Mouse (Mus musculus) adrenal gland, adult 18-20 months (tissue): ENCODE data around the gene Hoxc11. TPM values are rescaled to one million over a fixed set of nuclear protein-coding genes. Genes with fewer than 3 reads are reported as not detected.

Source experiments
- DNase-seq, 2 experiments: peaks; one replicate each; pipeline ENCODE4 v3.0.0; 2021 to 2022; ENCODE audit warnings: low spot score in 2 of 2
- total RNA-seq, 2 experiments: library from RNA; stranded (reverse); gene quantifications; 1 replicate in 1 of 2; 2 replicates in 1 of 2; pipeline ENCODE4 v1.2.3; 2021

Hoxc11 gene
- total RNA-seq, 2 experiments from 2014 or later: not detected

DNA sequence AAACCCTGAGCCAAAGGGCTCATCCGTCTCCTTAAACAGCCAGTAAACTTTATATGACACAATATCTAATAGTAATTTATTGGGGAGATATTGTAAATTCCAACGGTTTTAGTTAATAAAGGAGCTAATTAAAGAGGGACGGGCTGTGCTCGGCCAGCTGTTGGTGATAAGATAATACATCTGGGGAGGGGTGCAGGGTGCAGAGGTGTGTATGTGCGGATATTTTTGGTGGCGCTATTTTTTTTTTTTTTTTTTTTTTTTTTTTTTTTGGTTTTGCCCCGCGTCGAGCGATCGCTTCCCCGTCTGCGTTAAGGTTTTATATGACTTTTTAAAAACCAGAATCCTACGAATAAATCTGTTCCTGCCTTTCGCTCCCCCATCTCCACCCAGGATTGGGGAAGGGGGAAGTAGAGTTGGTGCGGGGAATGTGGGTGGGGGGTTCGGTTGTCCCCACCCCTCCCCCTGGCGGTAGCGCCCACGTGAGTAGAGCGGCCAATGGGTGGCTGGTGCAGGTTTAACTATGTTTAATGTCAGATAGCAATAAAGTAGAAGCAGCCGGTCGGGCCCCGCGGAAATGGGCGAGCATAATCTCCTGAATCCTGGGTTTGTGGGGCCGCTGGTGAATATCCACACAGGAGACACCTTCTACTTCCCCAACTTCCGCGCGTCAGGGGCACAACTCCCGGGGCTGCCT lies 17.8 kb upstream of the Hoxc11 start, which contains the start of gene Hoxc12:
TSS of gene Hoxc12 (plus strand) at position 479 of the 694 bp plus-strand sequence.
- no peak for DNase-seq

DNA sequence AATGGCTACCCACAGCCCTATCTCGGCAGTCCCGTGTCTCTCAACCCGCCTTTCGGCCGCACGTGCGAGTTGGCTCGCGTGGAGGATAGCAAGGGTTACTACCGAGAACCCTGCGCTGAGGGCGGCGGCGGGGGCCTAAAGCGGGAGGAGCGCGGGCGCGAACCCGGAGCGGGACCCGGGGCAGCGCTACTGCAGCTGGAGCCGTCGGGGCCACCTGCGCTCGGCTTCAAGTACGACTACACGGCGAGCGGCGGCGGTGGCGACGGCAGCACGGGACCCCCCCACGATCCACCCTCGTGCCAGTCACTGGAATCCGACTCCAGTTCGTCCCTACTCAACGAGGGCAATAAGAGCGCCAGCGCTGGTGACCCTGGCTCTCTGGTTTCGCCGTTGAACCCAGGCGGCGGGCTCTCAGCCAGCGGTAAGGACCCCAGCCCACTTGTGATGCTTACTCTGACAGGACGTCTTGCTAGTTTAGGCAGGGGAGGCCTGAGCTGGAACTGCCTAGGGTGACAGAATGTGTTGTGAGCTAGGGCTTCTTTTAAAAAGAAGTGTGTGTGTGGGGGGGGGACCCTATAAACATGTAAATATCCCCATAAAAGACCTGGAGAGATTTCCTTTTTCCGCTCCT lies 17.1 kb upstream of the Hoxc11 start:
- no peak for DNase-seq

DNA sequence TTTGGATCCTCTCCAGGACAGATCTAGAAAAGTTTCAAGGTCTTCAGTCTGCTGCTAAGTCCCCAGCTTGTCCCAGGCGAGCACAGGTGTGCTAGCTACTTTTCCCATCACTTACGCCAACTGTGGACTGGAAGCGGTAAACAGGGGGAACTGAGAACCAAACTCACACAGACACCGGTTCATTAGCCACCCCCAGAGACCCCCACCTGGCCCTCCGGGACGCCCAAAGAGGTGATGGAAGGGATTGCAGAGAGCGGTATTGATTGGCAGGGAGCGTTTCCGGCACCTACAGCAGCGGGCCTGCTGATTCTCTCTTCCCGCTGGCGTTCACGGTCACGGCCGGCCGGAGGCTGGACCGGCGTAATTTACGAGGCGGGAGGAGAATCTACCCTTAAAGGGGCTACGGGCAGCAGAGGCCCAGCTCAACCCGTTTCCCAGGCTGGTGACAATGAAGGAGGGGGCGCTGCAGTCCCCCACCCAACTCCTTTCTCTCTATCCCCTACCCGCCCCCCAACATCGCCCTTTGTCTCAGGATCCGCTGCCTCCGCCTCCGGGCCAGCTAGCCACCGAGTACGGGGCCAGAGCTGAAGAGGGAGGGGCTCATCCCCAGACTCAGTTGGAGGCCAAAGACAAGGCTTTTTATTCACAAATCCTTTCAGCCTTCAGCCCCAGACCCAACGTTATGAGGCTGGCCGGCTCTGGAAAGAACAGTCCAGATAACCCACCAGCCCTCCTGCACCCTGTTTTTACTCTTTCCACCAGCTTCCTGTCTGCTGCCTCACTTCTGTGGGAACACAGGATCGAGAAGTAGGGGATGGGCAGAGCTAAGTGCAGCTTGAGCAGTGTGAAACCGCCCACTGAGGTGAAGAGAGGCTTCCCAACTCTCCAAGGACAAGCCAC lies 14.7 kb upstream of the Hoxc11 start:
- no peak for DNase-seq

DNA sequence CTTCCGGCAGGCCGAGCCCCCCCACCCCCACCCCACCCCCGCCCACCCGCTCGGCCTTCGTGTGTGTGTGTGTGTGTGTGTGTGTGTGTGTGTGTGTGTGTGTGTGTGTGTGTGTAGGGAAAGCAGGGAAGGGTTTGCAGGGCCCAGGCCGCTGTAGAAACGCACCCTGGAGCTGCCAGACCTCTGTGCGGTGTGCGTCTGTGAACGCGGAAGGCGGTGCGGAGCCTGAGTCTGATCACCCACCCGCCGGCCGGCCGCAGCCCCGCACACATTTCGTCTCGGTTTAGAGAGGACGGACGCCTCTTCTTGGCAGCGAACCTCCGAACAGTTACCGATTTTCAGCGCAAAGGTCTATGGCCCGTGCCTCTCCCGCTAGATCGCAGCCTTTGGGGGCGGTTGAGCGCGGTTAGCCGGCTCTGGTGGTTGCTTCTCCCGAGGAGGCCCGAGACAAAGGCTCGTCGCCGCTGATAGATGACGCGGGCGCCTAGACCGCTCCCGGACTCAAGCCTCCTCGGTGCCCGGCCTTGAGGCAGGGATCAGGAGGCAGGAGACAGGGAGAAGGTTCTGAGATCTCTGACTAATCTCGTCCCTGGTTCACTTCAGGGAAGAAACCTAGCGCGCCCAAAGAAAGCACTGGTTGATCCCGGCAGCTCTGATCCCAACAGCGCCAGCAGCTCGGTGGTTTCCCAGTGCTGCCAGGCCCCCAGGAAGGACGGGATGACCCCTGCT lies 11.3 kb upstream of the Hoxc11 start:
- DNase-seq: no peak

DNA sequence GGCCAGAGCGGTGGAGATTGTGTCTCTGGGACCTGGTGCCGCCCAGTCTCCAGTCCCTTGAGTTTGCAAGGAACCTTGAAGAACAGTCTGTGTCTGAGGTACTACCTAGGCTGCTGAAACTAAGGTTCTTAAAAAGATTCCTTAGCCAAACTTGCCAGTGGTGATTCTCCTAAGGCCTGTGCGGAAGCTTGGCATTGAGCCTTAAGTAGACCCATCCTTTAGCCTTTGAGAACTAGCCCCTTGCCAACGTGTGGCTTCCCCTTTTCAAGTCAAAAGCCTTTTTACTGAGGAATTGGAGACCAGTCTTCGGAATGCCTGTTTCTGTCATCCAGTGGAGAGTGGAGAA lies 10.8 kb upstream of the Hoxc11 start:
- DNase-seq: no peak

DNA sequence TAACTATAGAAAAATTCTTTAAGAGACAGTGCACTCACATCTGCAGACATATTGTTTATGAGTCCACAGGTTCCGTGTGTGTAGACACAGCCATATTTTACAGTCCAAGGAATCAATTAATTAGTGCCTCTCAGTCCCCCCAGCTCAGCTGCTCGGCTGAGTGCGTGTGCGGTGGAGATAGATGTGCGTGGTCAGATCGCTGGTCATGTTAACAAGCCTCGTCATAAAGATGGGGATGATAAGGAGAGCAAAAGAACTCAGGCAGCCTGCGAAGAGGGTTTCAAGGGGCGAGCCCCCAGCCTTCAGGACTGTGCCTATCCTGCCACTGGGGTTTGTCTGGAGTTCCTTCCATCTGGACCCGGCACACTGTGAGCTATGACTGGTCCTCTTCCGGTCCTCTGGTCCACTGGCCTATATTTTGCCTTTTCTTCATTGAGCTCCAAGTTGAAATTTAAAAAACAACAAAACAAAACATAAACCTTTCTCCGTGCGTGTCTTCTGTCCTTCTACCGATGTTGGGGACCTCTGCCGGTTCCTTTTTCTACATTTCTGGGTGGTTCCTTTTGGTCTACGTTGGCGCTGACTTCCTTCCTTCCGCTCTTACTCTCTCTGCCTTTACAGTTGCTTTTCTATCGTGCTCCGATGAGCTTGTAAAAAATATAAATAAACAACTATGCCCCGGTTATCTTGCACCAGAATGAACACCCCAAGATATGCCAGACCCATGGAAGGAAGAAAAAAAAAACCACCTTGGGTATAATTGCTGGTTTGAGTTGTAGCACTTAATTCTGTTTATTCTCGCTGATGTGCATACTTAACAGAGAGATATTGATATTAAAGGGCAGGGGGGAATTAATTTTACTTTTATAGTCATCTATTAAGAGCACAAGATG lies 8.8 kb upstream of the Hoxc11 start:
- no peak for DNase-seq

DNA sequence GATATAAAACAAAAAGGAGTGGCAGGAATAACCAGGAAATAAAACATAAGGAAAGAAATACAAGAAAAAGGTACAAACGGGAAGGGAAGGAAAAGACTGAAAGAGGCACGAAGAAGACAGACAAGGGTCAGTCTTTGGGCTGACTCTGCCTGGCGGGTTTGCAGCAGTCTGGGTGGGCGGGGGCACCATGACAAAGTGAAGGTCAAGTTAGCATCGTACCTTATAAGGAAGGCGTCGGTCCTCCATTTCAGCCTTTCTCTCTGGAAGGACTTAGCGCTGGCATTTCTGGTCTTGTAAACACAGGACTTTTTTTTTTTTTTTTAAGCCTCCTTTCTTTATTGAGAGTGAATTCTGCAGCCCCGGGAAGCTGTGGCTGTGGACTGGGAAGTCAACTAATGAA lies 7.0 kb upstream of the Hoxc11 start:
- no peak for DNase-seq

DNA sequence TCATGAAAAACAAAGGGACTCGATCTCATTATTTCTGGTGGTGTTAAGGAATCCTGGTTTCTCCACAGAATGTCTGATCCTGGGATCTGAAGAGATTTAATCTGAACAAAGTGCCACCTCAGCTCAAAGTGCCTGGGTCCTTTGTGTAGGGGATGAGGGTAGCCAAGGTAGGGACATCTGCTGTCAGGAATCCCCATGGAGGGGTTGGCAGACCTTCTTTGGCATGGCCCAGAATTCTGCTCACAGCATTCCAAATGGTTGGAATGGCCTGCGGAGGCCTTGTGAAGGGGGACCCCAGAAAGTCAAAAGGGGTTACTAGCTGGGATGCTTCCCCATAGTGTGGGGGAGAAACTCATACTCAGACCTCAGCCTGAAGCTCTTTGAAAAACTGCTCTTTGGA lies 5.4 kb upstream of the Hoxc11 start:
- DNase-seq: no peak

DNA sequence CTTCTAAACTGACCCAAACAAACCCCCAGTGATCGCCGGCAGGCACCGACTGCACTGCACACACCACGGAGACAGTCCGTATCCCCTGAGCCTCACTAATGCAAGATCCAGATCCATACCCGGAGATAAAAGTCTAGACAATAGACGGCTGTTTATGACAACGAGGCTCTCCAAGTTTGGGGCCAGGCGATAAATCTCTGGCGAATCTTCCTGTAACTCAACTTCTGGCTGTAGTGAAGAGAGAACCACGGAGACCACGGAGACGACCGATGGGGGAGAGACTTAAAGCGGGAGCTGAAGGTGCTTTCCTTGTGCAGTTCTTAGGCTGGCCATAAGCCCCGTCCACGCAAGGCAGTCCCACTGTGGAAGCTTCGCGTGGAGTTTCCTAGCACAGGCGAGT lies 4.5 kb upstream of the Hoxc11 start:
- DNase-seq: no peak

DNA sequence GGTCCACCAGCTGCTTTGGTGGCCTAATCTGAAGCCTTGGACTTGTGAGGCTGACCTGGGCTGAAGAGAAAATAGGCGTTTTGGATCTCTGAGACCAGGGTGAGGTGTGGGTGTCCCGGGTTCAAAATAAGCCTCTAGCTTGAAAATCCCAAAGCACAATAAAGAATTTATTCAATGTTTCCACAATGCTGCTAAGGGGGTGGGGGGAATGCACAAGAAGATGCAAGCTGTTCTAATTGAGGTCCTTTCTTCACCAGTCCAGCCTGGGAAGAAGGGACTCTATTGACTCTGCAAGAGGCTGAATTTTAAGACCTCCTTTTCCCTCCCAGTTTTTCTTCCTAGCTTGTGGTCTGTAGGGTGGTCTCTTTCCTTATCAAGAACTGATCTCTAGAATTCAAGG lies 3.4 kb upstream of the Hoxc11 start:
- no peak for DNase-seq

DNA sequence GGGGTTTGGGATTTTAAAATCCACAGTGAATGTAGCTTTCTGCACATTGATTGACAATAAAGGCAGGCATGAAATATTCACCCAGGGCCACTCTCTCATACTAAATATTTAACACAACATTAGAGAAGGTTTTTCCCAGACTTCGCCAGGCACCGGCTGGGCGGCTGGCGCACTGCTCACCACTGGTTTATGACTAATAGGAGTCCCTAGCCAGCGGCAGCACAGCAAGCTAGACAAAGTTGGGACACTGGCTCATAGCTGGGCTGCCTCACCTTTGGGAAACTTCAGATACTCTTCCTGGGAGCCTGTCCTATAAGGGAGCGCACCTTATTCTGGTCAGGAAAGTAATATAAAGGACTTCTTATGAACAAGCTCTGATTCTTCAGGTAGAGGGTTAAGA lies 666 bp upstream of the Hoxc11 start:
- DNase-seq: no peak

DNA sequence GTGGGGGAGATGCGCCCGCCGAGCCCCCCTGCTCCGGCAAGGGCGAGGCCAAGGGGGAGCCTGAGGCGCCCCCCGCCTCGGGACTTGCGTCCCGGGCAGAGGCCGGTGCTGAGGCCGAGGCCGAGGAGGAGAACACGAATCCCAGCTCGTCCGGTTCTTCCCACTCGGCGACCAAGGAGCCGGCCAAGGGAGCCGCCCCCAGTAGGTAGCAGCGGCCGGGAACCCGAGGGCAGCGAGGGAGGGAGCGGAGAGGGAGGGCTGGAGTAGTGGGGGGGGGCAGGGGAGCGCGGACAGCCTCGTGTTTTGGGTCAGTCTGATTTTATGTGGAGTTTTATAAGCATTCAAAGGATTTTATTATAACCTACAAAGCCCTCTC lies 768 bp downstream of the Hoxc11 start:
- DNase-seq: no peak

DNA sequence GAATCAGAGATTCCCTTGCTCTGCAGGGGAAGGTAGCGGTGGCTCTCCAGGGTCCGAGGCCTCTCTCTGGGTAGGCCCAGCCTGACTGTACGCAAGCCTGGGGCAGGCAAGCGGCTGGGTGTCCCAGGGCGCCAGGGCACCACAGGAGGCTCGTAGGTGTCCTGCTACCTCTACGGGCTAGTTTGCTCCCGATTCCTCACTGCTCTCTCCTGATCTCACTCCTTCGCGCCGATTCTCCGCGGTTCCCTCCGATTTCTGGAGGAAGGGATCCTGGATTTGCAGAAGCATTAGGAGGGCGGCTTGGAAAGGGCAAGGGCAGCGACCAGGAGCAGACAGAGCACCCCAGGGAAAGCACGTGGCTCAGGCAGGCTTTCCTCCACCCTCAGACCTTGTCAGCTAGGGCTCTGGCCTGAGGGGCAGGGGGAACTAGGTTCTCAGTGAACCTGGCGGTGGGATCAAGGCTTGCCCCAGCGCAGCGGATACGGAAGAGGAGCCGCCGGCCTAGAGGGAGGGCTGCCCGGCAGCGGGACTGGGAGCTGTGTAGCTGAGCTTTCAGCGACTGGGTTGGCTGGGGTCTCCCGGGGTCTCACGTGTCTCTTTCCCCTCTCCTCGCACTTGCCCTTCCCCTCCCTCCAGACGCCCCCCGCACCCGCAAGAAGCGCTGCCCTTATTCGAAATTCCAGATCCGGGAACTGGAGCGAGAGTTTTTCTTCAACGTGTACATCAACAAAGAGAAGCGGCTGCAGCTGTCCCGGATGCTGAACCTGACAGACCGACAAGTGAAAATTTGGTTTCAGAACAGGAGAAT lies 1.8 kb downstream of the Hoxc11 start:
- DNase-seq: no peak

DNA sequence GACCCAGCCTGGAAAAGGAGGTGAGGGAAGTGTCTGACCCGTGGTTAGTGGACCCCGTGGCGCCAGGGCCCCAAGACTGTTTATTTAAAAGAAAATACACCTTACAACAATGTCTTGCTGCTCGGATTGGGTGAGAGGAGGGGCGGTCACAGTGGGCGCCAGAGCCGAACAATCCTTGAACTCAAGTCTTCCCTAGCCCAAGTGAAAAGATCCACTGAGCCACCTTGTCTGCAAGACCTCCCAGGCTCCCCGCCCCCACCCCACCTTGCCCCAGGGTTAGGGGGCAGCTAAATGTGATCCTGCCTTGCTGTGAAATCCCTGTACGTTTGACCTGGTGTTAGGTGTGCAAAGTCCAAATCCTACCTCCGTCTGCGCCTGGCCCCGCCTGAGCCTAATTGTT lies 2.7 kb downstream of the Hoxc11 start:
- no peak for DNase-seq

DNA sequence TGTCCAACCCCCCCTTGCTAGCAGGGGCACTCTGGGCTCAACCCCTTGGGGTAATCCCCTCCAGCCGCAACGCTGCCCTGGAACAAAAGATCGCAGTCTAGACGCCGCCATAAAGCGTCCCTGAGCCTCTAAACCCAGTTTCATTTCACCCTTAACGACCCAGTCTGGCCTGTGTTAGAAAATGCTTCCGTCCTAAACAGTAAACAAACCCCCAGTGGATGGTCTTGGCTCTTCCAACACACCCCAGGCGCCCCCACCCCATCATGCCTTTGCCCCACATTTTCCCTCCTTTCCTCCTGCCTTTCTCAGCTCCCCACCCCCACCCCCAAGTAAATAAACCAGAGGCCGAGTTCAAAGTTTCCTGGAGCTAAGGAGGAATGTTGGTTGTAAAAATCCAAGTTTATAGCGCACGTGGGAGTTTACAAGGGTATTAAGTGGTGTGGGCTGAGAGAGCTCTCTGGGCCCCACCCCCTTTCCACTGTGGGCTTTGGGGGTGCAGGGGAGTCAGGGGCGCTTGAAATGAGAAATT lies 5.5 kb downstream of the Hoxc11 start:
- DNase-seq: no peak

DNA sequence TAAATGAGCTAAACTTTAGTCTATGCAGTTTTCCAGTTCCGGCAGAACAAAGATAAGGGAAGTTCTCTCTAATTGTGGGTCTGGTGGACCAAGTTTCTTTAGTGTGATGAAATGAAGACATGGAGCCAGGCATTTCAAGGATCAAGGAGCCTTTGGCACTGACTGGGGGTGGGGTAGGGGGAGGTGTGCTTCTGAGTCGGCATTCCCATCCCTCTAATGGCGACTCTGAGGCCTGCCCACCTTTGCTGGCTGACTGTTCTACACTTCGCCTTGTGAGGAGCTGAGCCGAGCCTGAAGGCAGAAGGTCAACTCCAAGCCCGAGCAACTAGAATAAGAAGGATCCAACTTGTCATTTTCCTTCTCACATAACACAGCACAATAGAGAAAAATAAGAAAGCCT lies 7.5 kb downstream of the Hoxc11 start:
- no peak for DNase-seq

DNA sequence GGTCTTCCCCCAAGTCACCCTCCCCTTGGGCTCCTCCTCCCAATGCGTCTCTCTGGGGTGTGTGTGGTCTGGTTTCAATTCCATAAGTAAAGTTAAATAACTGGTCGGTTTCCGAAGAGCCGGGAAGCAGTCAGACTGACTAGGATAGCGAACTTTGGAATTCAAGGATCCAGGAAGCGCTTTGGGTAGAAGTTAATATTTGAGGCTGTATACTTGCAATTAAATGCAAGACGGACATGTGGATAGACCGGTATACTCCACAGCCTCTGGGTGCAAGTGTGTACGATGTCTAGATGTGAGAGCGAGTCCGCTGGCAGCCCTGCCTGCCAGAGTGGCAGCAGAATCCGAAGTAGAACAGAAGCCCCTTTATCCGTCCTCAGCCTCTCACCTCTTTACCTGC lies 8.3 kb downstream of the Hoxc11 start:
- DNase-seq: no peak

DNA sequence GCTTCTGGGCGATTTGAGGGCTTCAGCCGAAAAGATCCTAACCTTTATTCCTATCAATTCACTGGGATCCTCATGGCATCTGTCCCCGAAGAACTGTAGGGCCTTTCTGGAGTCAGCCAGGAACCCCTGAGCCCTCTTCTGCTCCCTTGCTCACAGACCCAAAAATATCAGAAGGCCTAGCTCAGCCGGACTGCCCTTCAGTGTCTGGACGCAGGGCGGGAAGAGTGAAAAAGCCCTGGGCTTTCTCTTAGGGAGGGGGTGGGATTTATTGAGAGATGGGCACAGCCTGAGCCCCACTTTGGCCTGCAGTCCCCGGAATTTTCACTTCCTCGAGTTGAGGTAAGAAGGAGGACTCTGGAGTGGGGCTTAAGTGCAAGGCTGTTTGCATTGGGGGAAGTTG lies 9.0 kb downstream of the Hoxc11 start:
- no peak for DNase-seq
